In genomic region chr2:18392331-18393021, GRCm38 (mm10) we compare ENCODE assay signal across 8 mouse cellular contexts. TPM values are rescaled to one million over a fixed set of nuclear protein-coding genes. Genes with fewer than 3 reads are reported as not detected.
DNase-seq lines count a peak whose midpoint lies in the region; ATAC-seq and TF ChIP-seq lines count a peak whose summit lies in the region.

Gene Dnajc1 (minus strand): TSS chr2:18392830.

- peak within 1 kb of the TSS; percentile 84 for H3K9ac ChIP-seq in embryonic facial prominence, embryonic 14.5 days (ENCODE audit: low read depth, low read length)
- H3K9ac ChIP-seq in heart, adult 2 months (ENCODE audit: low read depth, low read length), result peak within 1 kb of the TSS; percentile 86
- H3K9ac ChIP-seq in limb, embryonic 13.5 days, result peak within 1 kb of the TSS; percentile 91
- peak within 1 kb of the TSS; percentile 92 for H3K9ac ChIP-seq in midbrain, embryonic 16.5 days (ENCODE audit: low read depth, low read length)

- no peaks in the 10 kb centered on the region for H3K9me3 ChIP-seq in embryonic facial prominence, embryonic 14.5 days (ENCODE audit: control insufficient read depth, low read length)
- H3K9me3 ChIP-seq in limb, embryonic 13.5 days, result no peaks in the 10 kb centered on the region
- H3K9me3 ChIP-seq in midbrain, embryonic 16.5 days (replicated peaks; ENCODE audit: control insufficient read depth, low read length, poor library complexity, severe bottlenecking), result no peaks in the 10 kb centered on the region

- H3K27me3 ChIP-seq in embryonic facial prominence, embryonic 14.5 days (replicated peaks; ENCODE audit: control insufficient read depth, insufficient read depth, low read length), result no peaks in the 10 kb centered on the region
- H3K27me3 ChIP-seq in heart, adult 2 months (ENCODE audit: control insufficient read depth, insufficient read depth, low read length), result no peaks in the 10 kb centered on the region
- H3K27me3 ChIP-seq in limb, embryonic 13.5 days, result no peaks in the 10 kb centered on the region
- H3K27me3 ChIP-seq in midbrain, embryonic 16.5 days (ENCODE audit: control insufficient read depth, insufficient read depth, low read depth, low read length), result no peaks in the 10 kb centered on the region

- H3K4me1 ChIP-seq in embryonic facial prominence, embryonic 14.5 days (ENCODE audit: control insufficient read depth, insufficient read depth, low read length), result peaks cover 7% of the 10 kb centered on the region
- peaks cover 2% of the 10 kb centered on the region for H3K4me1 ChIP-seq in heart, adult 2 months (ENCODE audit: control insufficient read depth, insufficient read depth, low read length)
- H3K4me1 ChIP-seq in limb, embryonic 13.5 days, result peaks cover 10% of the 10 kb centered on the region
- H3K4me1 ChIP-seq in midbrain, embryonic 16.5 days (ENCODE audit: control insufficient read depth, insufficient read depth, low read length), result peaks cover 19% of the 10 kb centered on the region

- peak within 1 kb of the TSS; percentile 98 for H3K27ac ChIP-seq in embryonic facial prominence, embryonic 14.5 days (replicated peaks; ENCODE audit: low read depth, low read length)
- peak within 1 kb of the TSS; percentile 98 for H3K27ac ChIP-seq in heart, adult 2 months
- peak within 1 kb of the TSS; percentile 97 for H3K27ac ChIP-seq in limb, embryonic 13.5 days
- H3K27ac ChIP-seq in midbrain, embryonic 16.5 days (ENCODE audit: low read length), result peak within 1 kb of the TSS; percentile 98

- DNase-seq in 3T3-L1 (ENCODE audit: low read depth, low spot score), result peak; percentile 96
- DNase-seq in adrenal gland, postnatal 4 days (ENCODE audit: low spot score in 2 of 2), result peak; percentile 79 to 81
- DNase-seq in embryonic facial prominence, embryonic 14.5 days (ENCODE audit: low spot score), result peak; percentile 98
- peak; percentile 90 to 92 for DNase-seq in heart, adult 2 months
- peak; percentile 82 to 89 for DNase-seq in kidney, adult 8-10 months
- DNase-seq in spleen, postnatal 10 days (ENCODE audit: low spot score in 2 of 2), result peak; percentile 79 to 85

- TF ChIP-seq EP300 in heart, adult 2 months (IDR thresholded peaks at IDR 0.05; ENCODE audit: insufficient read depth, low read depth, low read length), result peak; percentile 61; the same call in 1 of the 2 replicates

- H3K4me3 ChIP-seq in embryonic facial prominence, embryonic 14.5 days (ENCODE audit: low read depth, low read length), result peak within 1 kb of the TSS; percentile 73
- H3K4me3 ChIP-seq in heart, adult 2 months, result peak within 1 kb of the TSS; percentile 90
- peak within 1 kb of the TSS; percentile 86 for H3K4me3 ChIP-seq in limb, embryonic 13.5 days
- peak within 1 kb of the TSS; percentile 95 for H3K4me3 ChIP-seq in midbrain, embryonic 16.5 days (ENCODE audit: low read depth, low read length)

- peak; percentile 100 for ATAC-seq in embryonic facial prominence, embryonic 14.5 days (ENCODE audit: low read depth)
- peak; percentile 100 for ATAC-seq in limb, embryonic 13.5 days (ENCODE audit: low FRiP score, low read depth)
- peak; percentile 100 for ATAC-seq in midbrain, embryonic 16.5 days

- peak; percentile 83 for TF ChIP-seq POLR2A in heart, adult 2 months (IDR thresholded peaks at IDR 0.05; ENCODE audit: insufficient read depth, low read depth, low read length)

- peak within 1 kb of the TSS; percentile 66 for H3K4me2 ChIP-seq in embryonic facial prominence, embryonic 14.5 days (ENCODE audit: low read depth, low read length)
- peak within 1 kb of the TSS; percentile 80 for H3K4me2 ChIP-seq in limb, embryonic 13.5 days (replicated peaks)
- H3K4me2 ChIP-seq in midbrain, embryonic 16.5 days (ENCODE audit: low read length), result peak within 1 kb of the TSS; percentile 95

- peaks cover 7% of the 10 kb centered on the region for H3K79me2 ChIP-seq in heart, adult 2 months (replicated peaks; ENCODE audit: control insufficient read depth, insufficient read depth, low read length)

- intact Hi-C loops in heart, adult 2 months (cut with DNase I), result loop anchor here (1.0 to 5.0 kb wide), 5 partner anchors 195 to 885 kb away; partner anchors contain the start of gene Bmi1

- TF ChIP-seq CTCF in heart, adult 2 months (IDR thresholded peaks at IDR 0.05), result peak; percentile 21; the same call in 1 of the 2 replicates

- no peaks in the 10 kb centered on the region for H3K36me3 ChIP-seq in embryonic facial prominence, embryonic 14.5 days (ENCODE audit: control insufficient read depth, insufficient read depth, low read length)
- peaks cover 8% of the 10 kb centered on the region for H3K36me3 ChIP-seq in heart, adult 2 months (ENCODE audit: control insufficient read depth, insufficient read depth, low read length)
- no peaks in the 10 kb centered on the region for H3K36me3 ChIP-seq in limb, embryonic 13.5 days
- H3K36me3 ChIP-seq in midbrain, embryonic 16.5 days (ENCODE audit: control insufficient read depth, insufficient read depth, low read length), result no peaks in the 10 kb centered on the region

- WGBS in embryonic facial prominence, embryonic 14.5 days, result 2% methylated on average over 30 of the region's 69 CpGs
- under 1% methylated on average over 69 of the region's 69 CpGs for WGBS in heart, adult 2 months
- WGBS in limb, embryonic 13.5 days, result under 1% methylated on average over 67 of the region's 69 CpGs
- under 1% methylated on average over 69 of the region's 69 CpGs for WGBS in midbrain, embryonic 16.5 days

RNA-seq across cellular contexts. Expression of gene Dnajc1, which starts in this region (rescaled TPM):
- 10 to 100 TPM; 25.7 to 26.2 TPM for total RNA-seq in adrenal gland, postnatal 4 days (2021)
- polyA plus RNA-seq in embryonic facial prominence, embryonic 14.5 days (2014; fragmentation: Nextera tagmentation; extraction: Ambion mirVana), result 35.5 and 35.7 TPM in 2 replicates
- total RNA-seq in heart, adult 2 months (2021), result 10 to 100 TPM; 15.0 to 18.3 TPM
- 7.2 and 11.2 TPM in 2 replicates for polyA plus RNA-seq in heart, adult 2 months (2012; rRNA removed)
- 41.1 and 45.8 TPM in 2 replicates for polyA plus RNA-seq in limb, embryonic 13.5 days (2015; fragmentation: Nextera tagmentation; extraction: Ambion mirVana)
- polyA plus RNA-seq in midbrain, embryonic 16.5 days (2015; fragmentation: Nextera tagmentation; extraction: Ambion mirVana), result 20.9 and 24.5 TPM in 2 replicates

Comparison
In these comparisons a context has a peak if more than half of its experiments do, and no peak if none do; other contexts are left out.
1. Peak in every context shown above with its lines: DNase-seq, ATAC-seq, H3K4me3 ChIP-seq and H3K27ac ChIP-seq.